Mouse (Mus musculus) cerebellum, postnatal 25 days (tissue): Measurements from ENCODE around the gene Gm3676.
"Not testable (repeated sequence)": the region's sequence is repeated elsewhere in the genome, so short reads cannot be mapped to it uniquely, and the experiment has no call there.

ENCODE experiments used
- DNase-seq, 2 experiments: peaks; one replicate each; pipeline ENCODE4 v3.0.0; 2021; ENCODE audit warnings: mixed read lengths in 2 of 2

Gm3676 gene

DNA sequence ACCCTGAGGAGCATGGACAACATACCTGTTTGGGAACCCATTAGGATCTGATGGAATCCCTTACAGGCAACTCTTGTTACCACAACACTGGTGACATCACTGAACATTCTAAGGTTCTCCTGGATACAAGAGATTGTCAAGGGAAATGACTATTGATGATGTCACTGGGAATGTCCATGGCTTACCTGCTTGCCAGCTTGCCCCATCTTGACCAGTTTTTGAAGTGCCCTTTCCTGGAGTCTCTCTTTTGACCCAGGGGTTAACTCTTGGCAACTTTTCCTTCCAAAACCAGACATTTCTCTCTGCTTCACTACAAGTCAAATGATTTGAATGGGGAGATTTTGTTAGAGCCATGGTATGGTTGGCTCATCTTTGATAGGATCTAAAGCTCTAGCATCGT lies at the start of gene Gm3676:
TSS of gene Gm3676 (minus strand) at position 101 of the 400 bp plus-strand sequence.
- not testable (repeated sequence) for DNase-seq

DNA sequence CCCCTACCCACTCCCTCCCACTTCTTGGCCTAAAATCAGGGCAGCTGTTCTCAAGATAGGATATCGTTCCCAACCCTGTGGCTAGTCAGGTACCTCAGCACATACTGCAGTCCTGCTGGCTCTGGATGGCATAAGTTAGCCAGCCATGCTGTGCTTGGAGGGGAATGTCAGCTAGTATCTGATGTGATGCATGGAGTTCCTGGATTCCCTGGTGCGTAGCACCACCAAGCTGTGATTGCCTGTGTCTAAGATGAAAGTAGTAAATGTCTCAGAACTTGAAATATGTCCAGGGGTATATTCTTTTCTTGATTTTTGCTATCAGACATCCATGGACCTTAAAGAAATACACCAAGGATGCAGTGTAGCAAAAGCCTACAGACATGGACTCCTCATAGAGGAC lies 1.9 kb upstream of the Gm3676 start:
- peak in 1 of 2 experiments; percentile 3 for DNase-seq

- DNase-seq: peak in 1 of 2 experiments; percentile 3
Measured at GRCm38 (mm10) chr14:41630144-41630543, 16.1 kb downstream of the Gm3676 start.

DNA sequence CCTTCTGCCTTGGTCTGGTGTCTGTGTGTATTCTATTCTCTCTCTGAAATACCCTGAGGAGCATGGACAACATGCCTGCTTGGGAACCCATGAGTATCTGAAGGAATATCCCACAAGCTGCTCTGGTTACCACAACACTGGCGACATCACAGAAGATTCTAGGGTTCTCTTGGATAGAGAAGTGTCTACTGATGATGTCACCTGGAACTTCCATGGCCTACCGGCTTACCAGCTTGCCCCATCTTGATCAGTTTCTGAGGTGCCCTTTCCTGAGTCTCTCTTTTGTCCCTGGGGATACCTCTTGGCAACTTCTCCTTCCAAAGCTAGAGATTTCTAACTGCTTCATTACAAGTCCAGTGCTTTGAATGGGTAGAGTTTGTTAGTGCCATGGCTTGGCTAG lies 21.8 kb downstream of the Gm3676 start, which contains the start of gene Gm3072:
TSS of gene Gm3072 (minus strand) at position 101 of the 400 bp plus-strand sequence.
- DNase-seq: not testable (repeated sequence)

- not testable (repeated sequence) for DNase-seq
Measured at GRCm38 (mm10) chr14:41622535-41622934, 23.8 kb downstream of the Gm3676 start.

DNA sequence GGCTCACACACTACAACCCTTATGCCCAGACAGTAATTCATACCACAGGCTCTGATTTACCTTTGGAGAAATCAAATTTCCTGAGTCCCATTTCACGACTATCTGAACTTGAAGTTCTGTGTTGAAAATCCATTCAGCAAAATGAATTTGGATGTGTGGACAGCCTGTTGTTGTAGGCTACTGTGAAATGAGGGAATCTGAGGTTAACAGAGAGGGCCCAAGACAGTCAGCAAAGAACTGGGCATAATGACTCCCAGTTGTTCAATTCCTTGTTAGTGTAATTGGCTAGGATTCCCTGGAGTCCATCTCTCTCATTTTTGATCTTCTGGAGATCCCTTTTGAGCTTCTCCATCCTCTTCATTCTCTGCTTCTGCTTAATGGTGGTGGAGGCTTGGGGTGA lies 35.6 kb downstream of the Gm3676 start:
- DNase-seq: peak in 1 of 2 experiments; percentile 2

- DNase-seq: not testable (repeated sequence)
Measured at GRCm38 (mm10) chr14:41600935-41601334, 45.4 kb downstream of the Gm3676 start.
